Mouse (Mus musculus) intestine, embryonic 14.5 days (tissue): Measurements from ENCODE around the gene Sult3a1. TPM values are rescaled to one million over a fixed set of nuclear protein-coding genes. Genes with fewer than 3 reads are reported as not detected.
"Not testable (repeated sequence)": the region's sequence is repeated elsewhere in the genome, so short reads cannot be mapped to it uniquely, and the experiment has no call there.

Experiments
- ATAC-seq: fragments of 200-750 bp; cut with Nextera tagmentation; replicated peaks from 2 replicates; pipeline ENCODE4 v1.8.0; 2017; ENCODE audit warnings: low read depth, moderate number of reproducible peaks, moderate TSS enrichment, moderate library complexity; ENCODE audit not compliant: low FRiP score, low TSS enrichment
- DNase-seq: peaks from one replicate; pipeline ENCODE4 v3.0.0-alpha.2; 2018; ENCODE audit warnings: low spot score
- H3K27ac ChIP-seq: fragments of 300-500 bp; sonication (generic); 2 replicates; pipeline ENCODE4 v1.5.1; 2014; ENCODE audit warnings: low read depth, mild to moderate bottlenecking, control low read depth
- H3K27me3 ChIP-seq: fragments of 300-500 bp; sonication (generic); replicated peaks from 2 replicates; pipeline ENCODE4 v1.6.1; 2014; ENCODE audit warnings: low read length, control low read depth; ENCODE audit not compliant: control insufficient read depth, insufficient read depth
- H3K36me3 ChIP-seq: fragments of 300-500 bp; sonication (generic); 2 replicates; pipeline ENCODE4 v1.6.1; 2014; ENCODE audit warnings: low read length, control low read depth; ENCODE audit not compliant: control insufficient read depth, insufficient read depth
- H3K4me1 ChIP-seq: fragments of 300-500 bp; sonication (generic); replicated peaks from 2 replicates; pipeline ENCODE4 v1.6.1; 2014; ENCODE audit warnings: low read length, control low read depth, mixed read lengths; ENCODE audit not compliant: control insufficient read depth, insufficient read depth
- H3K4me2 ChIP-seq: fragments of 300-500 bp; sonication (generic); 2 replicates; pipeline ENCODE4 v1.6.1; 2014; ENCODE audit warnings: low read length
- H3K4me3 ChIP-seq: fragments of 300-500 bp; sonication (generic); 2 replicates; pipeline ENCODE4 v1.5.1; 2014; ENCODE audit warnings: low read depth, low read length, control low read depth, mixed read lengths
- H3K9ac ChIP-seq: fragments of 300-500 bp; sonication (generic); 2 replicates; pipeline ENCODE4 v1.6.1; 2014; ENCODE audit warnings: mild to moderate bottlenecking, low read length
- H3K9me3 ChIP-seq: fragments of 300-500 bp; sonication (generic); 2 replicates; pipeline ENCODE4 v1.6.1; 2016; ENCODE audit warnings: low read length, control low read depth; ENCODE audit not compliant: control insufficient read depth
- WGBS: fragments of 180-500 bp; shearing (Covaris S2); extraction: QIAGEN DNeasy Blood & Tissue Kit; methylation state at CpG from one replicate; pipeline ENCODE4 v1.1.7; 2014; 5-methylcytosine and 5-hydroxymethylcytosine counted together
- polyA plus RNA-seq: library from polyadenylated mRNA; unstranded; fragments of >200 nt; fragmentation: Nextera tagmentation; extraction: Ambion mirVana; gene quantifications from 2 replicates; pipeline ENCODE4 v1.2.1, GENCODE M21; 2014

Sult3a1 gene
- polyA plus RNA-seq = not detected in 2 replicates

- H3K27ac ChIP-seq = no peak within 1 kb of the TSS
- H3K4me1 ChIP-seq = no peaks in the 10 kb centered on the region
- H3K27me3 ChIP-seq = no peaks in the 10 kb centered on the region
- no peak for ATAC-seq
- H3K4me3 ChIP-seq = no peak within 1 kb of the TSS
- H3K36me3 ChIP-seq = no peaks in the 10 kb centered on the region
- no peaks in the 10 kb centered on the region for H3K9me3 ChIP-seq
- no peak within 1 kb of the TSS for H3K9ac ChIP-seq
- no peak within 1 kb of the TSS for H3K4me2 ChIP-seq
- no peak for DNase-seq
Measured at GRCm38 (mm10) chr10:33857421-33857820, at the start of gene Sult3a1. Sult3a1 (plus strand) TSS chr10:33857721.

GRCm38 (mm10) chr10:33811807-33812206 is 45.7 kb upstream of the Sult3a1 start:
- no peak overlapping the region for H3K4me3 ChIP-seq
- no peaks in the 10 kb centered on the region for H3K36me3 ChIP-seq
- no peak overlapping the region for H3K9ac ChIP-seq
- DNase-seq (no peak), ATAC-seq (0 out of 2 replicates have a peak, but pooled peaks have one; percentile 23)
- no peaks in the 10 kb centered on the region for H3K4me1 ChIP-seq
- no peak overlapping the region for H3K27ac ChIP-seq
- no peaks in the 10 kb centered on the region for H3K27me3 ChIP-seq
- WGBS = 33% methylated on average over 1 of the region's 1 CpGs
- no peak overlapping the region for H3K4me2 ChIP-seq
- H3K9me3 ChIP-seq = no peaks in the 10 kb centered on the region

GRCm38 (mm10) chr10:33814266-33814665 is 43.3 kb upstream of the Sult3a1 start:
- ATAC-seq = no peak
- no peak for DNase-seq
- Histone ChIP-seq H3K27ac (no peak overlapping the region), H3K4me1 (no peaks in the 10 kb centered on the region), H3K4me2 (no peak overlapping the region), H3K27me3 (no peaks in the 10 kb centered on the region), H3K4me3 (no peak overlapping the region), H3K9ac (no peak overlapping the region), H3K36me3 (no peaks in the 10 kb centered on the region), H3K9me3 (no peaks in the 10 kb centered on the region)

DNA sequence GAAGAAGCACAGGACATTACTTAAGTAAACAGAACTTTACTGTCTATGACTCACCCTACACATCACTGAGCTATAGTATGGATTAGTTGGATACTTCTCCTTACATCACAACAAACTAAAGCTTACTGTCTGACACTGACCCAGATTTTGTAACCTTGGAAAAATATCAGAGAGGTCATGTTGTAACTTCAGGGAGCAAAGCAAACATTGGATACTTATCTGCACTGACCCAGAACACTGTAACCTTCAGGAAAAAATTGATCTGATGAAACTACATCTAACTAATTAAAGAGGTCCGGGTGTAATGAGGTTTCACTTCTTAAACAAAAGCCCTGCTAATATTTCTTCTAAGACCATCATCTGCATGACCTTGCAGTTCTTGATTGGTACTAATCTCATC is 40.6 kb upstream of the Sult3a1 start:
- Histone ChIP-seq H3K36me3 (no peaks in the 10 kb centered on the region), H3K9ac (no peak overlapping the region), H3K4me3 (no peak overlapping the region), H3K27ac (no peak overlapping the region), H3K27me3 (no peaks in the 10 kb centered on the region), H3K9me3 (no peaks in the 10 kb centered on the region), H3K4me1 (no peaks in the 10 kb centered on the region), H3K4me2 (no peak overlapping the region)
- WGBS = 73% methylated on average over 1 of the region's 1 CpGs
- DNase-seq (no peak), ATAC-seq (no peak)

- no peaks in the 10 kb centered on the region for H3K27me3 ChIP-seq
- 94% methylated on average over 3 of the region's 3 CpGs for WGBS
- H3K4me3 ChIP-seq = no peak overlapping the region
Measured at GRCm38 (mm10) chr10:33820892-33821291, 36.6 kb upstream of the Sult3a1 start.

DNA sequence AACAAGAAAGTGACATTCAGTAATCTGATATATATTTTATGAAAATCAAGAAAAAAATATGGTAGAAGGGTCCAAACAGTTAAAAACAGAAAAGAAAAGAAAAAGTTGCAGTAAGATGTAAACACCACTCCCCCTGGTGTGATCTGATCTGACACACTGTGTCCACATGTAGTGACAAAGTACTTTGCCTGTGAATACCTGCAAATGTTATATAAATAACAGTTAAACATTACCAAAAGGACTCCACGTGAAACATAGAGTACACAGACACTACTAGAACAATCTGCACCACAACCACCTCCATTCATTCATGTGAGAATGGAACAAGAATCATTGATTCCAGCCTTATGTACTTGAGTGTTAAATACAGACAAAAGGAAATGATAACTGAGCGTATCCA is 8.5 kb downstream of the Sult3a1 start:
- Histone ChIP-seq H3K36me3 (no peaks in the 10 kb centered on the region), H3K4me3 (no peak overlapping the region), H3K27me3 (no peaks in the 10 kb centered on the region), H3K4me1 (no peaks in the 10 kb centered on the region), H3K4me2 (no peak overlapping the region), H3K27ac (no peak overlapping the region), H3K9ac (no peak overlapping the region), H3K9me3 (no peaks in the 10 kb centered on the region)
- WGBS = 61% methylated on average over 2 of the region's 2 CpGs
- no peak for DNase-seq
- no peak for ATAC-seq

More at GRCm38 (mm10) chr10:33820892-33821291, 36.6 kb upstream of the Sult3a1 start:
- DNase-seq (no peak), ATAC-seq (no peak)
- H3K9me3 ChIP-seq = no peaks in the 10 kb centered on the region
- H3K36me3 ChIP-seq = no peaks in the 10 kb centered on the region
- H3K4me1 ChIP-seq = no peaks in the 10 kb centered on the region
- no peak overlapping the region for H3K9ac ChIP-seq
- no peak overlapping the region for H3K4me2 ChIP-seq
- H3K27ac ChIP-seq = no peak overlapping the region

- no peaks in the 10 kb centered on the region for H3K36me3 ChIP-seq
- WGBS = 43% methylated on average over 1 of the region's 1 CpGs
Measured at GRCm38 (mm10) chr10:33870441-33870840, 12.9 kb downstream of the Sult3a1 start.

GRCm38 (mm10) chr10:33872672-33873398 is 15.3 kb downstream of the Sult3a1 start:
- Histone ChIP-seq H3K9me3 (no peaks in the 10 kb centered on the region), H3K27me3 (no peaks in the 10 kb centered on the region), H3K4me3 (no peak overlapping the region), H3K36me3 (no peaks in the 10 kb centered on the region), H3K4me2 (no peak overlapping the region), H3K9ac (no peak overlapping the region), H3K4me1 (no peaks in the 10 kb centered on the region), H3K27ac (no peak overlapping the region)
- DNase-seq (no peak), ATAC-seq (no peak)
- WGBS = 86% methylated on average over 2 of the region's 2 CpGs

More at GRCm38 (mm10) chr10:33870441-33870840, 12.9 kb downstream of the Sult3a1 start:
- Histone ChIP-seq H3K27ac (no peak overlapping the region), H3K4me2 (no peak overlapping the region), H3K27me3 (no peaks in the 10 kb centered on the region), H3K9me3 (no peaks in the 10 kb centered on the region), H3K4me1 (no peaks in the 10 kb centered on the region), H3K9ac (no peak overlapping the region), H3K4me3 (no peak overlapping the region)
- ATAC-seq (no peak), DNase-seq (no peak)

DNA sequence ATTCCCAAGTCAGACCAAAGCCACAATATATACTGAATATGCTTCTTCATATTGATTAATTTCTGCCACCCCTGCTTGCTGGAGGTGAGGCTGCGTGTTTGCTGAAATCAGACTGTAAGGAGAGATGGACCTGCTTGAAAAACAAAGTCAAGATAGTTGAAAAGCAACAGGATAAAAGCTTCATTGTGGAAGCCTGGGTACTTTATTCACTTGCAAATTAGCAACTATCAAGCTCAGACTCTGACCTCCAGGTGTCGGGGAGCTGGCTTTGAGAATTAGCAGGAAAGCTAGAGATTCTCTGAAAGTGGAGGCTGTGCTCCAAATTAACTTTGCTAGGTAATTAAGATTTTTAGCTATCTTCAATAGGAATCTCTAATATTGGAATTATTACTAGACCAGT is 24.9 kb downstream of the Sult3a1 start:
- not testable (repeated sequence) for ATAC-seq, H3K9me3 ChIP-seq, H3K9ac ChIP-seq, H3K27me3 ChIP-seq, DNase-seq, H3K36me3 ChIP-seq, H3K4me2 ChIP-seq, H3K4me3 ChIP-seq, H3K27ac ChIP-seq, H3K4me1 ChIP-seq
- 88% methylated on average over 2 of the region's 2 CpGs for WGBS
